Mouse (Mus musculus): Measurements from ENCODE around the gene Bcas2. TPM values are rescaled to one million over a fixed set of nuclear protein-coding genes. Genes with fewer than 3 reads are reported as not detected.
"Not testable (repeated sequence)": the region's sequence is repeated elsewhere in the genome, so short reads cannot be mapped to it uniquely, and the experiment has no call there.

The Bcas2 gene
- polyA plus RNA-seq, 1 experiment from 2014 or later: 202 TPM

DNA sequence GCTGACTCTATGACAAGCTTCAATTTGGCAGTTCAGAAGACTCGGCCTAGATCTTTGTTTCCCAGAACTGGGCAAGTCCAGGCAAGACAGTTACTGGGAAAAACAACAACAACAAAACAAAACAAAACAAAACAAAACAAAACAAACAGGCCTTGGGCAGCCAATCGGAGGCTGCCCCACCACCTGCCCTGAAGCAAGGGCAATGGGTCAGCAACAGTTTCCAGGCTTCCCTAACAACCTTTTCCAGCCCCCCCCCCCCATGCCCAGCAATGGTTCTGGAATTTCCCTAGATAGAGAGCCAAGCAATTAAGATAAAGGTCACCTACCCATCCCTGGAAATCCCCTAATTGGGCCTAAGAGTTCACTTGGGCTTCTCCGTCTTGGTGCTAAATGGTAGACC lies 33.0 kb downstream of the Bcas2 start:
- Histone ChIP-seq H3K4me1 (replicated peaks) (no peaks in the 10 kb centered on the region), H3K4me3 (no peak overlapping the region), H3K27ac (replicated peaks) (no peak overlapping the region), H3K27me3 (no peaks in the 10 kb centered on the region), H3K9me3 (0 out of 2 replicates have a peak, but pooled peaks cover 3% of the 10 kb centered on the region), H3K4me2 (no peak overlapping the region), H3K9ac (no peak overlapping the region), H3K36me3 (no peaks in the 10 kb centered on the region)
- 94% methylated on average over 3 of the region's 3 CpGs for WGBS
- no peak for ATAC-seq (ENCODE audit: low FRiP score, low read depth)

- H3K9me3 ChIP-seq: no peaks in the 10 kb centered on the region
- H3K36me3 ChIP-seq: no peaks in the 10 kb centered on the region
- H3K4me1 ChIP-seq (replicated peaks): no peaks in the 10 kb centered on the region
- 94% methylated on average over 6 of the region's 6 CpGs for WGBS
- no peak overlapping the region for H3K4me2 ChIP-seq
- no peaks in the 10 kb centered on the region for H3K27me3 ChIP-seq
- H3K9ac ChIP-seq: no peak overlapping the region
- H3K4me3 ChIP-seq: no peak overlapping the region
- no peak for ATAC-seq (ENCODE audit: low FRiP score, low read depth)
- H3K27ac ChIP-seq (replicated peaks): no peak overlapping the region
Measured at GRCm38 (mm10) chr3:103206393-103206792, 34.9 kb downstream of the Bcas2 start.

GRCm38 (mm10) chr3:103207749-103208148 lies 36.3 kb downstream of the Bcas2 start:
- Histone ChIP-seq H3K27ac (replicated peaks) (no peak overlapping the region), H3K9me3 (no peaks in the 10 kb centered on the region), H3K9ac (no peak overlapping the region), H3K4me1 (replicated peaks) (no peaks in the 10 kb centered on the region), H3K36me3 (no peaks in the 10 kb centered on the region), H3K4me2 (no peak overlapping the region), H3K27me3 (no peaks in the 10 kb centered on the region), H3K4me3 (no peak overlapping the region)
- 34% methylated on average over 5 of the region's 5 CpGs for WGBS
- ATAC-seq (ENCODE audit: low FRiP score, low read depth): no peak

- no peaks in the 10 kb centered on the region for H3K9me3 ChIP-seq
- no peak for ATAC-seq (ENCODE audit: low FRiP score, low read depth)
- no peaks in the 10 kb centered on the region for H3K4me1 ChIP-seq (replicated peaks)
- 76% methylated on average over 2 of the region's 2 CpGs for WGBS
- H3K4me3 ChIP-seq: no peak overlapping the region
- no peak overlapping the region for H3K27ac ChIP-seq (replicated peaks)
- H3K27me3 ChIP-seq: no peaks in the 10 kb centered on the region
- no peak overlapping the region for H3K9ac ChIP-seq
- no peaks in the 10 kb centered on the region for H3K36me3 ChIP-seq
- H3K4me2 ChIP-seq: no peak overlapping the region
Measured at GRCm38 (mm10) chr3:103208237-103208636, 36.8 kb downstream of the Bcas2 start.

DNA sequence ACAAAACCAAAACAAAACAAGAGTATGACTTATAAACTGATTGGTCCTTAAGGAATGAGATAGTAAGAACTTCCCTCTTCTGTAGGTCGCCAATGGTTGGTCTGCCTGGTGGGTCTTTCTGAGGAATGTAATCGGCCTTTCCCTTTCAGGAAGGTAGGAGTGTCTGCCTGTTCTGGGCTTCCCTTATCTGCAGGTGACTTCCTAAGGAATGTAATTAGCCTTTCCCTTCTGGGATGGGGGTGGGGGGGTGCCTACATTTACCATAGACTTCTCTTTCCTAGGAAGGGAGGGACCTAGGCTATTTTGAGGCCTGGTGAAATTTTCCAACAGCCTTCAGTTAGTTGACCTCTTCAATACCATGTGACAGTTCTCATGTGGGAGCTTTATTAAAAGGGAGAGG lies 39.6 kb downstream of the Bcas2 start:
- WGBS: 98% methylated on average over 2 of the region's 2 CpGs
- Histone ChIP-seq H3K27ac (replicated peaks) (no peak overlapping the region), H3K27me3 (no peaks in the 10 kb centered on the region), H3K4me3 (no peak overlapping the region), H3K4me1 (replicated peaks) (no peaks in the 10 kb centered on the region), H3K36me3 (no peaks in the 10 kb centered on the region), H3K4me2 (no peak overlapping the region), H3K9me3 (no peaks in the 10 kb centered on the region), H3K9ac (no peak overlapping the region)
- ATAC-seq (ENCODE audit: low FRiP score, low read depth): no peak

GRCm38 (mm10) chr3:103212142-103212541 lies 40.7 kb downstream of the Bcas2 start:
- WGBS: 88% methylated on average over 1 of the region's 1 CpGs
- no peaks in the 10 kb centered on the region for H3K9me3 ChIP-seq
- ATAC-seq (ENCODE audit: low FRiP score, low read depth): no peak

DNA sequence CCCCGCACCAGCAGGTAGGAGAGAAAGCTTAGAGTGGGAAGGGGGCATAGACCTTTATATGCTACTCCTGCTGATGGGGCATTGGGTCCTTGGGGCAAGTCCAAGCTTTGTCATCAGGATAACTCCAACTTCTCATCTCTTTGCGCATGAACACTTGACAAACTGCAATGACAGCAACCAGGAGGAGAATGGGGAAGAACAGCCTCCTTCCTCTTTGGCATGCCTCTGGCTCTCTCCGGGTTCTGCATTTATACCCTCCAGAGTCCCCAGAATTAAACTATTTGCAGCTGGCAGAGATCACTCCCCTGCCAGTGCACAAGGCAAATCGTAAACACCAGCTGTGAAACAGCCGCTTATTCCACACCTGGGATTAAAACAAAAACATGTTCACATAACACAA lies 42.1 kb downstream of the Bcas2 start:
- H3K27me3 ChIP-seq: no peaks in the 10 kb centered on the region
- no peak for ATAC-seq (ENCODE audit: low FRiP score, low read depth)
- no peaks in the 10 kb centered on the region for H3K4me1 ChIP-seq (replicated peaks)
- H3K9ac ChIP-seq: no peak overlapping the region
- WGBS: 78% methylated on average over 5 of the region's 5 CpGs
- no peak overlapping the region for H3K4me2 ChIP-seq
- H3K36me3 ChIP-seq: no peaks in the 10 kb centered on the region
- H3K9me3 ChIP-seq: no peaks in the 10 kb centered on the region
- no peak overlapping the region for H3K27ac ChIP-seq (replicated peaks)
- no peak overlapping the region for H3K4me3 ChIP-seq

More at GRCm38 (mm10) chr3:103212142-103212541, 40.7 kb downstream of the Bcas2 start:
- Histone ChIP-seq H3K4me1 (replicated peaks) (no peaks in the 10 kb centered on the region), H3K36me3 (no peaks in the 10 kb centered on the region), H3K4me2 (no peak overlapping the region), H3K4me3 (no peak overlapping the region), H3K27me3 (no peaks in the 10 kb centered on the region), H3K9ac (no peak overlapping the region), H3K27ac (replicated peaks) (no peak overlapping the region)

- Histone ChIP-seq H3K9me3 (no peaks in the 10 kb centered on the region), H3K4me2 (no peak overlapping the region), H3K9ac (no peak overlapping the region), H3K27ac (replicated peaks) (no peak overlapping the region), H3K27me3 (no peaks in the 10 kb centered on the region), H3K4me1 (replicated peaks) (no peaks in the 10 kb centered on the region), H3K36me3 (no peaks in the 10 kb centered on the region), H3K4me3 (no peak overlapping the region)
- WGBS: 89% methylated on average over 8 of the region's 8 CpGs
- ATAC-seq (ENCODE audit: low FRiP score, low read depth): no peak
Measured at GRCm38 (mm10) chr3:103214593-103215285, 43.3 kb downstream of the Bcas2 start.

GRCm38 (mm10) chr3:103215399-103215798 lies 43.9 kb downstream of the Bcas2 start:
- not testable (repeated sequence) for H3K9ac ChIP-seq; H3K4me2 ChIP-seq; H3K9me3 ChIP-seq; H3K36me3 ChIP-seq; H3K27me3 ChIP-seq; H3K4me3 ChIP-seq; H3K27ac ChIP-seq (replicated peaks); H3K4me1 ChIP-seq (replicated peaks); ATAC-seq (ENCODE audit: low FRiP score, low read depth)
- WGBS: 95% methylated on average over 8 of the region's 8 CpGs

GRCm38 (mm10) chr3:103221435-103221834 lies 50.0 kb downstream of the Bcas2 start:
- 70% methylated on average over 2 of the region's 2 CpGs for WGBS
- no peak overlapping the region for H3K4me3 ChIP-seq
- no peak overlapping the region for H3K27ac ChIP-seq (replicated peaks)
- no peaks in the 10 kb centered on the region for H3K9me3 ChIP-seq
- H3K4me1 ChIP-seq (replicated peaks): no peaks in the 10 kb centered on the region
- no peaks in the 10 kb centered on the region for H3K27me3 ChIP-seq
- H3K36me3 ChIP-seq: no peaks in the 10 kb centered on the region
- no peak overlapping the region for H3K9ac ChIP-seq
- ATAC-seq (ENCODE audit: low FRiP score, low read depth): no peak
- no peak overlapping the region for H3K4me2 ChIP-seq

- WGBS: 66% methylated on average over 4 of the region's 4 CpGs
- H3K9me3 ChIP-seq: peaks cover 4% of the 10 kb centered on the region; the same call in 1 of the 2 replicates
- no peaks in the 10 kb centered on the region for H3K36me3 ChIP-seq
- no peaks in the 10 kb centered on the region for H3K4me1 ChIP-seq (replicated peaks)
- no peak overlapping the region for H3K9ac ChIP-seq
- H3K4me3 ChIP-seq: no peak overlapping the region
- no peaks in the 10 kb centered on the region for H3K27me3 ChIP-seq
- no peak for ATAC-seq (ENCODE audit: low FRiP score, low read depth)
- H3K4me2 ChIP-seq: no peak overlapping the region
- H3K27ac ChIP-seq (replicated peaks): no peak overlapping the region
Measured at GRCm38 (mm10) chr3:103223752-103224151, 52.3 kb downstream of the Bcas2 start.

DNA sequence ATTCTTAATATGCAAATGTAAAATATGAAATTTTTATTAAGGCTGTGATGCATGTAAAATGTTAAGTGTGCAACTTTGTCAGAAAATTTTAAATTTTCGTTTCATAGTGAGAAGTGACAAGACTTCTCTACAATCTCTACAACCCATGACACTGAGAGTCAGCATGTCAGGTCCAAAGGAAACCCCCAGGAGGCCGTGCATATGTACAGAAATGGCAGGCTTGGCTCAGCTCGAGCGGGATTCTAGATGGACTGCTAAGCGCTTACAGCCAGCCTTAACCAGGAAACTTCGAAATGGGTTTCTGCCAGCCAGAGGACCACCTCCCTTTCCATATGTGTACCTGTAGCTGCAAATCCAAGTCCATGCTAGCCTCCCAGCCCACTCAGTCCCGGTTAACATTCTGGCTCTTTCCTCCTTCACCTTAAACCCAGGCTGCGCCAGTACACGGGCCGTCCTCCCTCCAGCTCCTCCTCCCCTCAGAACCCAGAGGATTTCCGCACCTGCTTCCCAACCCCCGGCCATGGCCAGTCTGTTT lies 52.8 kb downstream of the Bcas2 start:
- no peak for ATAC-seq (ENCODE audit: low FRiP score, low read depth)
- Histone ChIP-seq H3K4me2 (no peak overlapping the region), H3K9me3 (peaks cover 4% of the 10 kb centered on the region; the same call in 1 of the 2 replicates), H3K9ac (no peak overlapping the region), H3K27me3 (no peaks in the 10 kb centered on the region), H3K4me1 (replicated peaks) (no peaks in the 10 kb centered on the region), H3K4me3 (no peak overlapping the region), H3K36me3 (no peaks in the 10 kb centered on the region), H3K27ac (replicated peaks) (no peak overlapping the region)
- 85% methylated on average over 12 of the region's 12 CpGs for WGBS

DNA sequence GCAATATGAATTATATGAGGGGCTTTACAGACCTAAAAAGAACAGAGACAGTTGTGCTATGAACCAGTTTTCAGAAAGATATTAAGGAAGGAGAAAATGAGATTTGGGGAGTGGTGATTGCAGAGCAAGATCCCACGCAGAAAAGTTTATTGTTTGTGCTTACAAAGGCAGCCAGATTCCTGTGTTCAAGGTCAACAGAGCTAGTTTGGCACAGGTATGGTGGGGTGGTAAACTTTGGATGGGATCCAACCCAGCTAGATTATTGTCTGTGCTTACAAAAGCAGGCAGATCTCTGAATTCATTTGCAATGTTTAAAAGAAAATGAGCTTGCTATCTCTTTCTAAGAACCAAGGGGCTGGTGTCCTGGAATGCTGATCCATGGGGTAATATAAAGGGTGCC lies 56.3 kb downstream of the Bcas2 start:
- Histone ChIP-seq H3K4me2 (no peak overlapping the region), H3K4me3 (no peak overlapping the region), H3K36me3 (no peaks in the 10 kb centered on the region), H3K27ac (replicated peaks) (no peak overlapping the region), H3K9ac (no peak overlapping the region), H3K27me3 (no peaks in the 10 kb centered on the region), H3K4me1 (replicated peaks) (no peaks in the 10 kb centered on the region), H3K9me3 (peaks cover 4% of the 10 kb centered on the region; the same call in 1 of the 2 replicates)
- WGBS: 88% methylated on average over 1 of the region's 1 CpGs
- ATAC-seq (ENCODE audit: low FRiP score, low read depth): no peak
